Mouse (Mus musculus): ENCODE measurements around the gene Abr. TPM values are rescaled to one million over a fixed set of nuclear protein-coding genes. Genes with fewer than 3 reads are reported as not detected.

Gene Abr
- polyA plus RNA-seq, 1 experiment: 158 TPM

DNA sequence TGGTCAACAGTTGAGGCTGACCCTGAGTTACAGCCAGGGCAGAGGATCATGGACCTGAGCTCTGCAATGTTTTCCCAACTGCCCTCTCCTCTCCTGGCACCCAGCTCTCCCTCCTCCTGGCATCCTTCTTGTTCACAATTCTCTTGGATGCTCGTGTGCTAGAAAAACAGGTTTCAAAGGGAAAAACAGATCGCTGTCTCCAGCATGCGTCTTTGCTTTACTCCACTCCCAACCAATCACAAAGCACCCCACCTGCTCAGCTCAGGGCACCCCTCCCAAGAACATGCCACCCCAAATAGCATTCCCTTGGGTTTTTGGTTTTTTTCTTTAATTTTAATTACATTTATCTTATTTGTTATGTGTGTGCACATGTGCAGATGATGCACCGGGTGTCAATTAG, 75.7 kb downstream of the Abr start:
- Histone ChIP-seq H3K4me1 (ENCODE audit: control insufficient read depth, insufficient read depth, low read length) (peaks cover 41% of the 10 kb centered on the region), H3K4me3 (ENCODE audit: insufficient read depth, low read length) (no peak overlapping the region), H3K27ac (ENCODE audit: insufficient read depth, low read depth, low read length) (no peak overlapping the region)
- TF ChIP-seq POLR2A (IDR thresholded peaks at IDR 0.05; ENCODE audit: borderline replicate concordance, low read depth, low read length) (no peak), CTCF (IDR thresholded peaks at IDR 0.05; ENCODE audit: low read depth, low read length) (no peak)

DNA sequence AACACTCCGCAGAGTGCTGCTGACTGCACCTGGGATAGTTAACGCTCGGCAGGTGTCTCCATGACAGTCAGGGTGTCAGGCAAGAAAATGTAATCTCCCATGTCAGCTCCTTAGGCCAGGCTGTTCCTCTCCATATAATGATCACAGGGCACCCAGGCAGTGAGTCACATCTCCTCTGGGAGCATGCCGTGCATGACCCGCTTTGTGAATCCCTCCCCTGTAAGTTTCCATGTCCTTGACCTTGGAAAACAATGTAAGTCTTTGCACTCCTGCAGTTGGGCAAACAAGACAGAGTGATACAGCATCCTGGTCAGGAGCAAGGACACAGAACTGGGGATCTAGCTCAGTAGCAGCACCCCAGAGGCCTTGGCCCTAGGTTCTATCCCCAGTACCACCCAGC, 78.8 kb downstream of the Abr start:
- H3K27ac ChIP-seq (ENCODE audit: insufficient read depth, low read depth, low read length): peak overlapping the region; percentile 19; the same call in 1 of the 2 replicates
- TF ChIP-seq CTCF (IDR thresholded peaks at IDR 0.05; ENCODE audit: low read depth, low read length): no peak
- no peak for TF ChIP-seq POLR2A (IDR thresholded peaks at IDR 0.05; ENCODE audit: borderline replicate concordance, low read depth, low read length)
- no peak overlapping the region for H3K4me3 ChIP-seq (ENCODE audit: insufficient read depth, low read length)
- H3K4me1 ChIP-seq (ENCODE audit: control insufficient read depth, insufficient read depth, low read length): peaks cover 42% of the 10 kb centered on the region

DNA sequence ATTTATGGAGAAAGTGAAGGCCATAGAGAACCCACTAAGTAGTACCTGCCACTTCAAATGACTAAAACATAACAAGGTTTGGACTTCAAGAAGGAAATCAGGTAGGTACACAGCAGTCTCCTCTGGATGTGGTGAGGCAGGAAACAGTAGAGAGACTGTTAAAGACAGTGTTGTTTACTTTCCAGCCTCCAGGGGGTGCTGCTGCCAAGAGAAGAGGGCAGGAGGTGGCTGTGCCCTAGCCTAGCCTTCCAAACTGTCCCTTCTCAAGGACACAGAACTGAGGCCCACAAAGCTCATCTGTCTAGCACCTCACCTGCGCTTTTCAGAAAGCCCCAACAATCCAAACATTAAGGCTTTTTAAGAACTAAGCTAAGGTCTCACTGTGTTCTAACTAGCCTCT, 81.1 kb downstream of the Abr start:
- Histone ChIP-seq H3K4me1 (ENCODE audit: control insufficient read depth, insufficient read depth, low read length) (peaks cover 27% of the 10 kb centered on the region), H3K27ac (ENCODE audit: insufficient read depth, low read depth, low read length) (no peak overlapping the region), H3K4me3 (ENCODE audit: insufficient read depth, low read length) (no peak overlapping the region)
- TF ChIP-seq POLR2A (IDR thresholded peaks at IDR 0.05; ENCODE audit: borderline replicate concordance, low read depth, low read length): no peak
- TF ChIP-seq CTCF (IDR thresholded peaks at IDR 0.05; ENCODE audit: low read depth, low read length): peak; percentile 80

DNA sequence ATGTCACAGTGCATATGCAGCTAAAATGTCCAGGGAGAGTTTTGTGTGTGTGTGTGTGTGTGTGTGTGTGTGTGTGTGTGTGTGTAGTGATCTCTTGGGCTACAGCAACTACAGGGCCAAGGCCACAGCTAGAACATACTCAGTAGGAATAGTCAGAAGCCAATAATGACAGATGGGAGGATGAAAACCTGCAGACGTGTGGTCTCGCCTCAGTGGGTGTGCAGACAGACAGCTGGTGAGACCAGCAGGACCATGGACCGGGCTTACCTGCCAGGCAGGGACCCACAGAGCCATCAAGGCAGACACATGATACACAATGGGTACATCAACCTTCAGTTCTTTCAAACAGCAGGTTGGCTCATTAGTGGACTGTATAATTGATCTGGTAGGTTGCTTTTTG, 84.7 kb downstream of the Abr start:
- TF ChIP-seq CTCF (IDR thresholded peaks at IDR 0.05; ENCODE audit: low read depth, low read length) (no peak), POLR2A (IDR thresholded peaks at IDR 0.05; ENCODE audit: borderline replicate concordance, low read depth, low read length) (no peak)
- Histone ChIP-seq H3K27ac (ENCODE audit: insufficient read depth, low read depth, low read length) (no peak overlapping the region), H3K4me3 (ENCODE audit: insufficient read depth, low read length) (no peak overlapping the region), H3K4me1 (ENCODE audit: control insufficient read depth, insufficient read depth, low read length) (peaks cover 29% of the 10 kb centered on the region)

DNA sequence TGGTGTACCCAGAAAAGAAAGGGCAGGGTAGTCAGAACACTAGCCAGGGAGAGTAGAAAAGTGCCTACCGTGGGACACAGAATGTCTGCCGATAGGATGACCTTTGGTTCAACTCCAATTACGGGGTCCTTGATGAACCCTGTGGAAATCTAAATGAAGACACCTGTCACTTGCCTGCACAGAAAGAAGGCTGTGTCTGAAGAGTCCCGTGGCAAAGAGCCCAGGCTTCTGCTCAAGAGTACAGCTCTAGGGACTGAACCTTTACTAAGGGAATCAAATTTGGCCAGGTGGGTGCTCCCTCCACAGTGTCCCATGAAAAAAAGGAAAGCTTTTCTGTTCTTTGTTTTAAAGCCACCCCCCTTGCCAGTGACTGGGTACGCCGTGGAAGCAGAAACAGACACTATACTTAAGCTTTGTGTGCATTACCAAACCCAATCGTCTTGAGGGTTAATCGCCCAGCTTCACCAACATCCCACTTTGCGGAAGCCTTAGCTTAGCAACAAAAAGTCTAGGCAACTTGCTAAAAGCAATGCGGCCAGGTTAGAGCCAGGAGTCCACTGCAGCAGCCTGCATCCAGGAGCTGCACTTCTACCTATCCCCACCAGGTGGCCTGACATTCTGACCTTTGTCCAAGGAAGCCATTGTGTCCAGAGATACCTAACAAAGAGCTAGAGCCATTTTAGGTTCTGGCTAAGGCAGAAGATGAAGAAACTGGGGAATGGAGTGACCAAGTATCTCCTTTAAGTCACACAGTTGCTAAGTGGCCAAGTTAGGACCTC, 85.3 kb downstream of the Abr start:
- H3K4me3 ChIP-seq (ENCODE audit: insufficient read depth, low read length): no peak overlapping the region
- H3K27ac ChIP-seq (ENCODE audit: insufficient read depth, low read depth, low read length): no peak overlapping the region
- TF ChIP-seq CTCF (IDR thresholded peaks at IDR 0.05; ENCODE audit: low read depth, low read length) (peak; percentile 34), POLR2A (IDR thresholded peaks at IDR 0.05; ENCODE audit: borderline replicate concordance, low read depth, low read length) (no peak)
- peaks cover 27% of the 10 kb centered on the region for H3K4me1 ChIP-seq (ENCODE audit: control insufficient read depth, insufficient read depth, low read length)

DNA sequence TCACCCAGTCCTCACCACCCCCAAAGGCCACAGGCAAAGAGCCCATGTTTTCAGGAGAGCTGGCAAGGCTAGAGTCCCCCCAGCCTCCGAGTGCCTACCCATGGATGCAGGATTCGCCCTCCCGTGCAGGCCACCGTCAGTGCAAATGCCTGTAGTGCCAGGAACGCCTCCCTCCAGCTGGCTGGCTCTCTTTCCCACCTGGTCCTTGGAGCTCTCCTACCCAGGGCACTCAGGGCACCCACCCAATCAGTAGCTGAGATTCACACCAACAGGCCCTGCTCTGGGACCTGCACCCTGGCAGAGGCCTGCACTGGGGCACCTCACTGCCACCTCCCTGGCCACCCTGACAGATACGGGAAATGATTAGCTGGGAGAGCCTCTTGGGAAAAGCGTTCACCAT, 90.1 kb downstream of the Abr start:
- H3K4me1 ChIP-seq (ENCODE audit: control insufficient read depth, insufficient read depth, low read length): peaks cover 49% of the 10 kb centered on the region
- H3K4me3 ChIP-seq (ENCODE audit: insufficient read depth, low read length): no peak overlapping the region
- H3K27ac ChIP-seq (ENCODE audit: insufficient read depth, low read depth, low read length): no peak overlapping the region
- TF ChIP-seq CTCF (IDR thresholded peaks at IDR 0.05; ENCODE audit: low read depth, low read length) (no peak), POLR2A (IDR thresholded peaks at IDR 0.05; ENCODE audit: borderline replicate concordance, low read depth, low read length) (no peak)

DNA sequence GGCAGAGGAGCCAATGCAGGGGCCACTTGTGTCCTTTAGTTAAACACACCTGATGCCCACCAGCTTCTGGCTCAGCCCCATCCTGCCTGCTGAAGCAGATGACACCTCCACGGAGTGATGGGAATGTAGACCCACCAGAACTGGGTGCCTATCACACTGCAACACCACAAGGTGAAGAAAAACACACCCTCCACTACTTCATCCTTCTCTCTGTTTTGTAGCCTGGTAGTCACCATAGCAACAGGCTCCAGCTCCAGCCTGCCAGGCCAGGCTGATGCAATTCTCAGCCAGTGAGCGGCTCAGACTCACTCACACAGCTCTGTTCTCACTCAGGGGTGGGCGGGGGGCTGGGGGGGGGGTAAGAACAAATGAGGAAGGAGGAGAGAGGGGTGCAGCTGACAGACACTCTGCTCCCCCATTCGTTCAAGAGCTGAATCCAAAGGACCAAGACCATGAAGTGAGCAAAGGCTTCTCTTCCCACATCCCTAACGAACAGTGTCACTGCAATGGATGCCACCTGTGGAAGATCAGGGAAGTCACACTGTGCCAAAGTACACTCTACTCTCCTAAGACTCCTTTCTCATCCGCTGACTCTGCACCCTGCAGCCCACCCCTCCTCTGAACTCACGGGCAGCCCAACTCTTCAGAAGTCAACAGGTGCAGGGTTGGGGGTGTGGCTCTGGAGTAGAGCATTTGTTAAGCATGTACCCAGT, 91.0 kb downstream of the Abr start:
- no peak overlapping the region for H3K4me3 ChIP-seq (ENCODE audit: insufficient read depth, low read length)
- TF ChIP-seq CTCF (IDR thresholded peaks at IDR 0.05; ENCODE audit: low read depth, low read length) (no peak), POLR2A (IDR thresholded peaks at IDR 0.05; ENCODE audit: borderline replicate concordance, low read depth, low read length) (no peak)
- peaks cover 49% of the 10 kb centered on the region for H3K4me1 ChIP-seq (ENCODE audit: control insufficient read depth, insufficient read depth, low read length)
- H3K27ac ChIP-seq (ENCODE audit: insufficient read depth, low read depth, low read length): peak overlapping the region; percentile 97; the same call in 1 of the 2 replicates

DNA sequence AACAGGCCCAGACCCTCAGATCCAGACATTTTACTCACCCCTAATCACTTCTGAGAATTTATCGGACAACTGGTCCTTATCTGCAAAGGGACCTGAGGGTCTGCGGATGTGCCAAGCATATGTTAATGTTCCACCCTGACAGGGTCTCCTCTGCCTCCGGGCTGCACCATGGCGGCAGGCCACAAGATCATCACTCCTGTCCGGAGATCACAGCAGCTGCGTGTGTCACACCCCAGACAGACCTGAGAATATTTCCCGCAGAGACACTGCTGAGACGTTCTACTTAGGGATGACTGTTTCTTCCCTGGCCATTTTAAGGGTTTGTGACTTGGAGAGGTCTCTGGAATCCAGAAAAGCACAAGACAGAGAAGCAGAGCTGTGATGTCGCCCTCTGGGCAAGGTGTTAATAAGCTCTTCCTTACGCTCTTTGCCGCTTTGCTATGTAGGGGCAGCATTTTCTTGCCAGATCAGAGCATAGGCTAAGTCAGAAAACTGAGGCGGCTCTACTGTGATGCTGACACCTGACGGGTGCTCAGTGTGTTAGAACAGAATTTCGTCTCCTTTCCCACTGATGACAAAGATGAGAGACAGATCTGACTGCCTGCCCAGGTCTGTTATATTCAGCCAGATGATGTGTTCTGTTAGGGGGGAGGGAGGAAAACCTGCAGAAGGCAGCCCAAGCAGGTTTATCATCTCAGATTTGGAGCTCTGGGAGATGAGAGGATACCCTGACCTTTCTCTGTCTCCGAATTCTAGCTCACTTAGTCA, 91.8 kb downstream of the Abr start:
- no peak for TF ChIP-seq CTCF (IDR thresholded peaks at IDR 0.05; ENCODE audit: low read depth, low read length)
- no peak for TF ChIP-seq POLR2A (IDR thresholded peaks at IDR 0.05; ENCODE audit: borderline replicate concordance, low read depth, low read length)
- H3K27ac ChIP-seq (ENCODE audit: insufficient read depth, low read depth, low read length): peak overlapping the region; percentile 97
- no peak overlapping the region for H3K4me3 ChIP-seq (ENCODE audit: insufficient read depth, low read length)
- H3K4me1 ChIP-seq (ENCODE audit: control insufficient read depth, insufficient read depth, low read length): peaks cover 50% of the 10 kb centered on the region

DNA sequence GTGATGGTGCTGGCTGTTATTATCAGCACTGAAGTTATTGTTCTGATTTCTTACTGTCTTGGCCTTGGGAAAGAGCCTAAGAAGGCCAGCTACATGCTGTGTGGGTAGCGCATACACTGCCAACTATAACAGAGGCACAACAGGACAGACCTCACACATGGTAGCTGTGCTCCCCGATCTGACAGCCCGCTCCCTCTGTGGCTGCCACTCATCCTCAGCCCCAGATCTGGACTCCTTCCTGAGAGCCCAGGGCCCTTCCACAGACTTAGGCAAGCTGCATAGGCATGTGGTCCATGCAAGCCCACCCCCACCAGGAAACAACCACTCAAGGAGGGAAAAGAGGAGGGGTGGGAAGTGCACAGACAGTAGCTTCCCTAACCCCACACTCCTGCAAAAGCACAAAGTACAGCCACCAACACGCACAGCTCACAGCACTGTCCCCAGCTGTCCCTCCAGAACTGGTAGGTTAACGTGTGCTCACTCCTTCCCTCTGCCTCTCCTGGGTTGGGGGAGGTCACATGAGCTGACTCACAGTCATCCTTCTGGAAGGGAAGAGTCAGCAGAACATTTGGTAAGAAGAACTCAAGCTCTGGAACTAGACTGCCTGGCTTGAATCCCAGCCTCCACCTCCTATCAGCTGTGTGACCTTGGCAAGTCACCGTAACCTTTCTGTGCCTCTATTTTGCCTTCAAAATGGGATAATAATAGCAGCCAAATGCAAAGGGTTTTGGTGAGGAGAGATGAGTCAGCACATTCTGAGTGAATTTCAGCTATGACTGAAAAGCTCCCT, 92.6 kb downstream of the Abr start:
- H3K4me3 ChIP-seq (ENCODE audit: insufficient read depth, low read length): no peak overlapping the region
- peaks cover 49% of the 10 kb centered on the region for H3K4me1 ChIP-seq (ENCODE audit: control insufficient read depth, insufficient read depth, low read length)
- H3K27ac ChIP-seq (ENCODE audit: insufficient read depth, low read depth, low read length): peak overlapping the region; percentile 97
- TF ChIP-seq POLR2A (IDR thresholded peaks at IDR 0.05; ENCODE audit: borderline replicate concordance, low read depth, low read length) (no peak), CTCF (IDR thresholded peaks at IDR 0.05; ENCODE audit: low read depth, low read length) (no peak)

Measured in bone marrow macrophage, adult 2 months (primary cell).